Mouse (Mus musculus): ENCODE measurements around the gene Trim47. TPM values are rescaled to one million over a fixed set of nuclear protein-coding genes. Genes with fewer than 3 reads are reported as not detected.
A peak's percentile ranks its signal among the peaks of the same experiment; 100 is the strongest.

Trim47 gene
- total and polyA plus RNA-seq, 2 experiments from 2014 or later, result 9.0 to 16.8 TPM

DNA sequence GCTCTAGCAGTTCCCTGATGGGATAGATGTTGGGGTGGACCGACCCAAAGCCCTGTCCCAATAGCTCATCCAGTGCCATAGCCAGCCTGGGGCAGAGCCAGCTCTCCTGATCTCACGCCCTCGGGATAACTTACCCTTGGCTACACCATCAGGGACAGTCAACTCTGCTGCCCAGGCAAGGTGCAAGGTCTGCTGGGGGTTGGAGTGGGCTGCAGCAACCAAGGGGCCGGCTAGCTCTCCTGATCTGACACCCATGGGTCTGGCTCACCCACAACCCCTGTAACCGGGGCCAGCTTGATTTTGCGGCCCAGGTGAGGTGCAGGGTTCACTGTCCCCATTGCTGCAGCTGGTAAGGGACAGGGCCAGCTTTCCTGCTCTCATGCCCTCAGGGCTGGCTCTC, 35.4 kb downstream of the Trim47 start:
- Histone ChIP-seq H3K27me3 (ENCODE audit: insufficient read depth, low read length) (no peaks in the 10 kb centered on the region), H3K4me2 (ENCODE audit: low read depth, low read length, poor library complexity, severe bottlenecking) (no peak overlapping the region), H3K9me3 (ENCODE audit: low read length) (no peaks in the 10 kb centered on the region), H3K4me1 (ENCODE audit: insufficient read depth, low read length) (no peaks in the 10 kb centered on the region), H3K4me3 (ENCODE audit: low read depth, low read length) (no peak overlapping the region), H3K27ac (ENCODE audit: low read depth, low read length) (no peak overlapping the region), H3K36me3 (ENCODE audit: insufficient read depth, low read length) (no peaks in the 10 kb centered on the region), H3K9ac (replicated peaks; ENCODE audit: low read length, poor library complexity, severe bottlenecking) (no peak overlapping the region)
- no peak for TF ChIP-seq CTCF (IDR thresholded peaks at IDR 0.05)
- ATAC-seq (ENCODE audit: low FRiP score) (no peak), DNase-seq (ENCODE audit: low spot score) (no peak)
- 88% methylated on average over 6 of the region's 6 CpGs for WGBS

DNA sequence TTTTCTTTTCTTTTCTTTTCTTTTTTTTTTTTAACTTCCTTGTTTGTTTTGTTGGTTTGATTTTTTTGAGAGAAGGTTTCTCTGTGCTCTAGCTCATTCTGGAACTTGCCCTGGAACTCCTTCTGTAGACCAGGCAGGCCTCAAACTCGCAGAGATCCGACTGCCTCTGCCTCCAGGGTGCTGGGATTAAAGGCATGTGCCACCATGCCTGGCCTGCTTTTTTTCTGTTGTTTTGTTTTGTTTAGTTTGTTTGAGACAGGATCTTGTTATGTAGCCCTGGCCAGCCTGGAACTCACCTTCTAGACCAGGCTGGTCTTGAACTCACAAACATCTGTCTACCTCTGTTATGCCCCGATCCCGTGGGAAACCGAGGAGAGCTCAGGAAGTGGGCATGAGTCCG, 37.5 kb downstream of the Trim47 start:
- Histone ChIP-seq H3K9me3 (ENCODE audit: low read length) (no peaks in the 10 kb centered on the region), H3K4me3 (ENCODE audit: low read depth, low read length) (no peak overlapping the region), H3K27me3 (ENCODE audit: insufficient read depth, low read length) (no peaks in the 10 kb centered on the region), H3K4me2 (ENCODE audit: low read depth, low read length, poor library complexity, severe bottlenecking) (no peak overlapping the region), H3K27ac (ENCODE audit: low read depth, low read length) (no peak overlapping the region), H3K9ac (replicated peaks; ENCODE audit: low read length, poor library complexity, severe bottlenecking) (no peak overlapping the region), H3K4me1 (ENCODE audit: insufficient read depth, low read length) (0 out of 2 replicates have a peak, but pooled peaks cover 3% of the 10 kb centered on the region), H3K36me3 (ENCODE audit: insufficient read depth, low read length) (no peaks in the 10 kb centered on the region)
- no peak for TF ChIP-seq CTCF (IDR thresholded peaks at IDR 0.05)
- ATAC-seq (ENCODE audit: low FRiP score) (no peak), DNase-seq (ENCODE audit: low spot score) (no peak)
- 89% methylated on average over 6 of the region's 6 CpGs for WGBS

DNA sequence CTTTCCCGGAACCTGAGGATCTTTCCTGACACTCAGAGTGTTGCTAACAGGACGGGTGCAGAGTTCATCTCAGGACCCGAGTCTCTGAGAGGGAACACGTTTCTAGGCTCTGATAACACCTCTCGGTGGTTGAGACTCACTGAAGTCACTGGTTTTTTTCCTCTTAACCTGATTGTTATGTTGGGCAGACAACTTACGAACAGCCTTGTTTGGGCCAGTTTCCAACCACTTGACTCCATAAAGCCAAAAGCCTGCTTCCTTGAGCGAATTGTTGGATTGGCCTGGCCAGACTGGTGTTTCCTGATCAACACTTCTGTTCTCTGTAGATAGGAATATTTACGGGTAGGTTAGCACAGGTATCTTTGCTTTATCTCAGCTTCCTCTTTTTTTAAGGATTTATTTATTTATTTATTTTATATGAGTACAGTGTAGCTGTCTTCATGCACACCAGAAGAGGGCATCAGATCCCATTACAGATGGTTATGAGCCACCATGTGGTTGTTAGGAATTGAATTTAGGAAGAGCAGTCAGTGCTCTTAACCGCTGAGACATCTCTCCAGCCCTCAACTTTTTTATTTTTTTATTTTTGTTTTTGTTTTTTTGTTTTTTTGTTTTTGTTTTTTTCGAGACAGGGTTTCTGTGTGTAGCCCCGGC, 38.1 kb downstream of the Trim47 start:
- Histone ChIP-seq H3K9ac (replicated peaks; ENCODE audit: low read length, poor library complexity, severe bottlenecking) (no peak overlapping the region), H3K4me3 (ENCODE audit: low read depth, low read length) (no peak overlapping the region), H3K27me3 (ENCODE audit: insufficient read depth, low read length) (no peaks in the 10 kb centered on the region), H3K4me1 (ENCODE audit: insufficient read depth, low read length) (0 out of 2 replicates have a peak, but pooled peaks cover 3% of the 10 kb centered on the region), H3K27ac (ENCODE audit: low read depth, low read length) (no peak overlapping the region), H3K4me2 (ENCODE audit: low read depth, low read length, poor library complexity, severe bottlenecking) (no peak overlapping the region), H3K36me3 (ENCODE audit: insufficient read depth, low read length) (peaks cover 2% of the 10 kb centered on the region; the same call in 1 of the 2 replicates), H3K9me3 (ENCODE audit: low read length) (no peaks in the 10 kb centered on the region)
- 84% methylated on average over 11 of the region's 11 CpGs for WGBS
- DNase-seq (ENCODE audit: low spot score), result no peak
- no peak for ATAC-seq (ENCODE audit: low FRiP score)
- peak; percentile 45 for TF ChIP-seq CTCF (IDR thresholded peaks at IDR 0.05)

DNA sequence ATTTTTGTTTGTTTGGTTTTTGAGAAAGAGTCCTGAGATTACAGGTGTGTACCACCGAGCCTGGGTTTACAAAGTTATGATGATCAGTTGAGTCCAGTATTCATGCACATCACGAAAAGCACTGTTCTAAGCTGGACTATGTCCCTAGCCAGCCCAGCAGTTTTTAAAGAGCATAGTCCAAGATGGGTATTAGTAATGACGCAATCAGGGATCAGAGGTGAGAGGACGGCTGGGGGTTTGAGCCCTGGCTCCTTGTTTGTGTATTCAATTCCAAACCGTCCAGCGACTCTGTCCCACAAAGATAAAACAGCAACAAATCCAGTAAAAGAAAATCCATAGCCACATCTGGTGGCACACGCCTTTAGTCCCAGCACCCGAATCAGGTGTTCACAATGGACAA, 38.8 kb downstream of the Trim47 start:
- DNase-seq (ENCODE audit: low spot score) (no peak), ATAC-seq (ENCODE audit: low FRiP score) (no peak)
- no peak for TF ChIP-seq CTCF (IDR thresholded peaks at IDR 0.05)
- Histone ChIP-seq H3K9ac (replicated peaks; ENCODE audit: low read length, poor library complexity, severe bottlenecking) (no peak overlapping the region), H3K27me3 (ENCODE audit: insufficient read depth, low read length) (no peaks in the 10 kb centered on the region), H3K4me3 (ENCODE audit: low read depth, low read length) (no peak overlapping the region), H3K36me3 (ENCODE audit: insufficient read depth, low read length) (peaks cover 8% of the 10 kb centered on the region), H3K4me2 (ENCODE audit: low read depth, low read length, poor library complexity, severe bottlenecking) (no peak overlapping the region), H3K4me1 (ENCODE audit: insufficient read depth, low read length) (0 out of 2 replicates have a peak, but pooled peaks cover 3% of the 10 kb centered on the region), H3K27ac (ENCODE audit: low read depth, low read length) (no peak overlapping the region), H3K9me3 (ENCODE audit: low read length) (no peaks in the 10 kb centered on the region)
- WGBS, result 86% methylated on average over 8 of the region's 8 CpGs

DNA sequence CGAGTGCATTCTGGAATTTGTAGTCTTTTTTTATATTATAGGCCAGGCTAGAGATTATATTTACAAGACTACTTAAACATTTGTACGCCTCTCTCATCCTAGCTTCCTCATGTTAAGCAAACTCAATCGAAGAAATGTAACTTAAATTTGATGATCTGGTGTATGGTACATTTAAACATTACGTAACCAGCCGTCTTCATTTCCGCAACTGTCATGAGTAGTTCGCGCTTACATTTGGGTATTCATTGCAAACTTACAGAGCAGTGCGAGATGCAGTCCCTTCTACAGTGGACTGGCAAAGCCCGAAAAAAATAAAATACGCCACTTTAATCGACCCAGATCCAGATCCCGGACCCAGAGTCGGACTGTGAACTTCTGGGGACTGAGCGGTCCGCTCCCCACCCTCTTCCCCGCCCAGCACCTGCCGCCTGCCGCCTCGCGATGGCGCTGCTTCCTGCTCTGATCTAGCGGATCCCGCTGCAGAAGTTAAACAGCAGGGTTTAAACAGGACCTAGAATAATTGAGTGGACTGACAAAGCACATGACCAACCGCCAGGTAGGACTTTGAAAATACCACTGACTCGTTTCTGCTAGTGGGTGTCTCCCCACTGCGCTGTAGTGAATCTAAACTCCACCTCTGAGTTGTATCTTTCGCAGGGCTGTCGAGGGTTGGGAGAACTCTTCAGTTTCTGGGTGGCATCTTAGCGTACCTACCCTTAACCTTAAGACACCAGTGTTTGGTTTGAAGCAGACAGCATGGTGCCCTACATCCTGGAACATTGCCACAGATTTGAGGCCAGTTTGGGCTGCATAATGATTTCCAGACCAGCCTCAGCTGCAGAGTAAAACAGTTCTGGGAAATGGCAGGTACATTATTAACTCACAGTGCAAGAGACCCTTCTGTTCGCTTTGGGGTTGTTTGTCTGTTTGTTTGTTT, 39.5 kb downstream of the Trim47 start:
- Histone ChIP-seq H3K9ac (replicated peaks; ENCODE audit: low read length, poor library complexity, severe bottlenecking) (0 out of 2 replicates have a peak overlapping the region, but pooled peaks have one; percentile 3), H3K9me3 (ENCODE audit: low read length) (no peaks in the 10 kb centered on the region), H3K4me2 (ENCODE audit: low read depth, low read length, poor library complexity, severe bottlenecking) (peak overlapping the region; percentile 46), H3K27me3 (ENCODE audit: insufficient read depth, low read length) (no peaks in the 10 kb centered on the region), H3K4me3 (ENCODE audit: low read depth, low read length) (peak overlapping the region; percentile 41), H3K36me3 (ENCODE audit: insufficient read depth, low read length) (peaks cover 13% of the 10 kb centered on the region), H3K4me1 (ENCODE audit: insufficient read depth, low read length) (0 out of 2 replicates have a peak, but pooled peaks cover 3% of the 10 kb centered on the region), H3K27ac (ENCODE audit: low read depth, low read length) (no peak overlapping the region)
- ATAC-seq (ENCODE audit: low FRiP score), result peak; percentile 86
- peak; percentile 91 for TF ChIP-seq CTCF (IDR thresholded peaks at IDR 0.05)
- 4% methylated on average over 31 of the region's 31 CpGs for WGBS
- peak; percentile 82 for DNase-seq (ENCODE audit: low spot score)

Measured in midbrain, postnatal 0 days (tissue).